Mouse (Mus musculus): ENCODE data around the gene Ube2ql1.

DNA sequence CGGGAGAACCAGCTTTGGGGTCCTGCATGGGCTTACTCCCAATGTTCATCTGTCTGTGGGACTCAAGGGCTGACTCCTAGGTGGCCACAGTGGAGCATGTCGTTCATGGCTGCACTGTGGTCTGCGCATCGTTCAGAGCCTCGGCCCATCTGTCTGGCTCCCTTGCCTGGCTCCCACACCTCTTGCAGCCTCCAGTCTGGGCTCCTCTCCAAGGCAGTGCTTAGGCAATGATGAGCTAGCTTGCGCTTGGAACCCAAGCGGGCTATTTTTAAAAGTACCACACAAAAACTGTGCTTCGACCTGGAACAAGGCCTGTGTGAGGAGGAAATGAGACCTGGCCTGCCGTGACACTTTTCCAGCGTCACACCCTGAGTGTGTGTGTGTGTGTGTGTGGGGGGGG is 21.7 kb upstream of the Ube2ql1 start:
- TF ChIP-seq POLR2A (IDR thresholded peaks at IDR 0.05; ENCODE audit: borderline replicate concordance, low read depth, low read length) = no peak
- no peak for TF ChIP-seq CTCF (IDR thresholded peaks at IDR 0.05; ENCODE audit: low read depth, low read length)

All from bone marrow macrophage, adult 2 months (primary cell).